Mouse (Mus musculus): ENCODE measurements around the gene Cyp1b1. TPM values are rescaled to one million over a fixed set of nuclear protein-coding genes. Genes with fewer than 3 reads are reported as not detected.

Cyp1b1 gene
- 1 to 10 TPM; 3.7 to 7.4 (median 4.5) TPM for total RNA-seq (2022)

- peak; percentile 48 for DNase-seq (ENCODE audit: low spot score)
Measured at GRCm38 (mm10) chr17:79714931-79715637, at the start of gene Cyp1b1. Gene Cyp1b1, minus strand, starts transcription at chr17:79715061.

- no peak for DNase-seq (ENCODE audit: low spot score)
Measured at GRCm38 (mm10) chr17:79761841-79762240, 47.0 kb upstream of the Cyp1b1 start.

GRCm38 (mm10) chr17:79753831-79754230, 39.0 kb upstream of the Cyp1b1 start:
- DNase-seq (ENCODE audit: low spot score), result no peak

GRCm38 (mm10) chr17:79752836-79753235, 38.0 kb upstream of the Cyp1b1 start:
- DNase-seq (ENCODE audit: low spot score), result no peak

- no peak for DNase-seq (ENCODE audit: low spot score)
Measured at GRCm38 (mm10) chr17:79751661-79752191, 36.9 kb upstream of the Cyp1b1 start.

GRCm38 (mm10) chr17:79749647-79750046, 34.8 kb upstream of the Cyp1b1 start:
- no peak for DNase-seq (ENCODE audit: low spot score)

GRCm38 (mm10) chr17:79746954-79747353, 32.1 kb upstream of the Cyp1b1 start:
- DNase-seq (ENCODE audit: low spot score), result no peak

GRCm38 (mm10) chr17:79746146-79746591, 31.3 kb upstream of the Cyp1b1 start:
- DNase-seq (ENCODE audit: low spot score), result no peak

- no peak for DNase-seq (ENCODE audit: low spot score)
Measured at GRCm38 (mm10) chr17:79745051-79745731, 30.3 kb upstream of the Cyp1b1 start.

- DNase-seq (ENCODE audit: low spot score), result no peak
Measured at GRCm38 (mm10) chr17:79743507-79743906, 28.6 kb upstream of the Cyp1b1 start.

GRCm38 (mm10) chr17:79742635-79743034, 27.8 kb upstream of the Cyp1b1 start:
- DNase-seq (ENCODE audit: low spot score), result no peak

GRCm38 (mm10) chr17:79738847-79739498, 24.1 kb upstream of the Cyp1b1 start:
- no peak for DNase-seq (ENCODE audit: low spot score)

GRCm38 (mm10) chr17:79737598-79737997, 22.7 kb upstream of the Cyp1b1 start:
- no peak for DNase-seq (ENCODE audit: low spot score)

- no peak for DNase-seq (ENCODE audit: low spot score)
Measured at GRCm38 (mm10) chr17:79733039-79733438, 18.2 kb upstream of the Cyp1b1 start.

- no peak for DNase-seq (ENCODE audit: low spot score)
Measured at GRCm38 (mm10) chr17:79730988-79731387, 16.1 kb upstream of the Cyp1b1 start.

GRCm38 (mm10) chr17:79728585-79729503, 14.0 kb upstream of the Cyp1b1 start:
- no peak for DNase-seq (ENCODE audit: low spot score)

GRCm38 (mm10) chr17:79728053-79728584, 13.3 kb upstream of the Cyp1b1 start:
- DNase-seq (ENCODE audit: low spot score), result no peak

GRCm38 (mm10) chr17:79726613-79727012, 11.8 kb upstream of the Cyp1b1 start:
- no peak for DNase-seq (ENCODE audit: low spot score)

GRCm38 (mm10) chr17:79720681-79721080, 5.8 kb upstream of the Cyp1b1 start:
- DNase-seq (ENCODE audit: low spot score), result no peak

- DNase-seq (ENCODE audit: low spot score), result peak; percentile 85
Measured at GRCm38 (mm10) chr17:79715649-79716143, 835 bp upstream of the Cyp1b1 start.
